Mouse (Mus musculus): ENCODE measurements around the gene D630023F18Rik.

GRCm38 (mm10) chr1:65063352-65063751, 59.7 kb downstream of the D630023F18Rik start, which contains the start of gene Crygd:
- TF ChIP-seq CTCF (IDR thresholded peaks at IDR 0.05; ENCODE audit: borderline replicate concordance, insufficient read depth, low read length): no peak
- no peak for TF ChIP-seq POLR2A (IDR thresholded peaks at IDR 0.05; ENCODE audit: low read depth, low read length)

Measured in embryonic fibroblast, embryonic 13.5 days (primary cell).